Mouse (Mus musculus): ENCODE measurements around the gene Pald1. TPM values are rescaled to one million over a fixed set of nuclear protein-coding genes. Genes with fewer than 3 reads are reported as not detected.

The Pald1 gene
- polyA plus RNA-seq, 1 experiment: 8.8 TPM

DNA sequence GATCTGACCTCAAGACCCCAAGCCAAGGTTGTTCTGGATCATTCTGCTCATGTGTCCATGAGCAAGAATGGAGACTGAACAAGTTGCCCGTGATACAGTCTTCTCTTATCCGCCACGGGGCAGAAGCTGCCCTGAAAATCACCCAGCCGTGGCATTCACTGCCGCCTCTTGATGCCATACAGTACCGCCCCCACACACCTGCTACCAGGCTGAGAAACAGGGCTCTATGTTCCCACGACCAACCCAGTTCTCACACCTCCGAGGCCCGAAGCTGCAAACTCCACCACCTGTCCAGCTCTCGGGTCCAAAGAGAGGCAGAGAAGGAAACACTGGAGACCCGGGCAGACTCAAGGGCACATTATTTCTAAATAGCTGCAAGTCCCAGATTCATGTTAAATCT, 45.7 kb downstream of the Pald1 start:
- Histone ChIP-seq H3K27ac (ENCODE audit: insufficient read depth, low read depth, low read length) (no peak overlapping the region), H3K36me3 (ENCODE audit: control insufficient read depth, insufficient read depth, low read length) (no peaks in the 10 kb centered on the region), H3K4me1 (ENCODE audit: control insufficient read depth, insufficient read depth, low read length) (no peaks in the 10 kb centered on the region), H3K4me3 (ENCODE audit: insufficient read depth, low read depth, low read length) (no peak overlapping the region), H3K27me3 (replicated peaks; ENCODE audit: control insufficient read depth, insufficient read depth, low read length) (no peaks in the 10 kb centered on the region)
- no peak for DNase-seq
- TF ChIP-seq CTCF (conservative IDR thresholded peaks at IDR 0.05; ENCODE audit: insufficient read depth, insufficient read length, low read depth, low read length) (no peak), POLR2A (IDR thresholded peaks at IDR 0.05; ENCODE audit: low read depth, low read length) (no peak)
- WGBS: 52% methylated on average over 11 of the region's 11 CpGs

DNA sequence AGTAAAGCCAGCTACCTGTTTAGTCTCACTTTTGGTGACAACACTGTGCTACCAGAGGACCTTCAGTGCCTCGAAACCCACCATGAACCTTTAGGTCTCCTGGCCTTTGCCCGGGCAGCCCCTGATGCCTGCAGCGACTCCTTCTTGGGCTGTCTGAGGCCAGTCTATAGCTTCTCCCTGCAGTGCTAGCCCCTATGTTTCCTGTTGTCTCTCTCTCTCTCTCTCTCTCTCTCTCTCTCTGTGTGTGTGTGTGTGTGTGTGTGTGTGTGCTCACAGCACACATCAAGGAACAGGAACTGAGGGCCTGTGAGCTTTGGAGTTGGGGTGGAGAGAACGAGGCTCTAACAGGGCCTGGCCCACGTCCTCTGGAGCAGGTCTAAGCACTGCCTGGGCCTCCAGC, 46.7 kb downstream of the Pald1 start:
- 85% methylated on average over 5 of the region's 5 CpGs for WGBS
- TF ChIP-seq POLR2A (IDR thresholded peaks at IDR 0.05; ENCODE audit: low read depth, low read length) (no peak), CTCF (conservative IDR thresholded peaks at IDR 0.05; ENCODE audit: insufficient read depth, insufficient read length, low read depth, low read length) (no peak)

DNA sequence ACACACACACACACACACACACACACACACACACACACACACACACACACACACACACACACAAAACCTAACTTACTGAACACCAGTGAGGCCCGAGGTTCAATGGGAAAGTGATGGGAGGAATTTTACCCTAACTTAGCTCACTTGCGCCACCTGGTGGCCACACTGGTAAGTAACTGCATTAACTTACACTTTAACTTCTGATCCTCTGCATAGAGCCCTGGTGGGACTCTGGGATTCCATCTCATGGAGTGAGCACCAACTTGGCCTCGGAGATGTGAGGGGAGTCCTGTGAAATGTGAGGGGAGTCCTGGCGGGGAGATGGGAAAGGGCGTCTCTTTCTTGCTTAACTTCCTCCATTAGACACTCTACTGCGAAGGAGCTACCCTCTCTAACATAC, 47.2 kb downstream of the Pald1 start:
- no peak overlapping the region for H3K4me3 ChIP-seq (ENCODE audit: insufficient read depth, low read depth, low read length)
- 22% methylated on average over 6 of the region's 6 CpGs for WGBS
- DNase-seq: peak; percentile 77
- H3K27ac ChIP-seq (ENCODE audit: insufficient read depth, low read depth, low read length): no peak overlapping the region
- TF ChIP-seq POLR2A (IDR thresholded peaks at IDR 0.05; ENCODE audit: low read depth, low read length): no peak
- TF ChIP-seq CTCF (conservative IDR thresholded peaks at IDR 0.05; ENCODE audit: insufficient read depth, insufficient read length, low read depth, low read length): peak; percentile 75
- H3K4me1 ChIP-seq (ENCODE audit: control insufficient read depth, insufficient read depth, low read length): no peaks in the 10 kb centered on the region
- no peaks in the 10 kb centered on the region for H3K36me3 ChIP-seq (ENCODE audit: control insufficient read depth, insufficient read depth, low read length)
- no peaks in the 10 kb centered on the region for H3K27me3 ChIP-seq (replicated peaks; ENCODE audit: control insufficient read depth, insufficient read depth, low read length)

More for the DNA sequence above, 46.7 kb downstream of the Pald1 start:
- H3K4me3 ChIP-seq (ENCODE audit: insufficient read depth, low read depth, low read length): no peak overlapping the region
- no peak for DNase-seq
- H3K27me3 ChIP-seq (replicated peaks; ENCODE audit: control insufficient read depth, insufficient read depth, low read length): no peaks in the 10 kb centered on the region
- no peaks in the 10 kb centered on the region for H3K36me3 ChIP-seq (ENCODE audit: control insufficient read depth, insufficient read depth, low read length)
- H3K27ac ChIP-seq (ENCODE audit: insufficient read depth, low read depth, low read length): no peak overlapping the region
- no peaks in the 10 kb centered on the region for H3K4me1 ChIP-seq (ENCODE audit: control insufficient read depth, insufficient read depth, low read length)

DNA sequence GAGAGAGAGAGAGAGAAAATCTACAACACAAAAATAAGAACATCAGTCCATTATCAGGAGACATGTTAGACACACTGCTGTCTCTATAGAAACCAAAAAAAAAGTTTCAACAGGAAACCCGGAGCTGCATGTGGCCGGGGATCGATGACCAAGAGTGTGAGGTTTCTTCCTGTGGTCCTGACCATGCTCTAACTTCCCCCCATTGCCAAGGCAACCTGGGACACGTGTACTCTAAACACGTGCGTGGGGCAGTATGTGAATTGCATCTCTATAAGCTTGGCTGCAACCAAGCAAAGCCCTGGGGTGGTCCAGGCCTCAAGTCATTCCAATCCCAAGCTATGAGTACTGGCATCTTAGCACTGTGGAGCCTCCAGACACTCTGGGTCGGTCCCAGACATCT, 48.8 kb downstream of the Pald1 start:
- no peaks in the 10 kb centered on the region for H3K27me3 ChIP-seq (replicated peaks; ENCODE audit: control insufficient read depth, insufficient read depth, low read length)

DNA sequence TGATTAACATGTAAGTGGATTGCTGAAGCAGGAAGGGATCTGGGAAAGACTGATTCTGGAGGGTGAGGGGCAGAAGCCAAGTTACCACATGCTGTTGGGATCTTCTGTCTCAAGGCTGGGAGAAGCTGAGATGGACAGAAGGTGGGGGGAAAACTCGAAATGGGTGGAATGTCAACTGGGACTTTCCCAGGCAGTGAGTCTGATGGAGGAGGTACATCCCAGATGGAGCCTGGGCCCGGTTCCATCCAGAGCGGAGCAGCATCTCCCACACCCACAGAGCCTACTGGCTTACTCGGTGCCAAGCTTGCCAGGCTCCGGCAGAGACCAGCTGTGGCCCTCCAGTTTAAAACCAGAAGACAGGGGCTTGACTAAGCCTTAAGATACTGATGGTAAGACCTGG, 52.3 kb downstream of the Pald1 start:
- TF ChIP-seq CTCF (conservative IDR thresholded peaks at IDR 0.05; ENCODE audit: insufficient read depth, insufficient read length, low read depth, low read length) (no peak), POLR2A (IDR thresholded peaks at IDR 0.05; ENCODE audit: low read depth, low read length) (no peak)
- Histone ChIP-seq H3K4me1 (ENCODE audit: control insufficient read depth, insufficient read depth, low read length) (no peaks in the 10 kb centered on the region), H3K27me3 (replicated peaks; ENCODE audit: control insufficient read depth, insufficient read depth, low read length) (no peaks in the 10 kb centered on the region), H3K4me3 (ENCODE audit: insufficient read depth, low read depth, low read length) (no peak overlapping the region), H3K36me3 (ENCODE audit: control insufficient read depth, insufficient read depth, low read length) (no peaks in the 10 kb centered on the region), H3K27ac (ENCODE audit: insufficient read depth, low read depth, low read length) (no peak overlapping the region)
- DNase-seq: no peak
- 60% methylated on average over 5 of the region's 5 CpGs for WGBS

More for the DNA sequence above, 48.8 kb downstream of the Pald1 start:
- DNase-seq: no peak
- no peak overlapping the region for H3K4me3 ChIP-seq (ENCODE audit: insufficient read depth, low read depth, low read length)
- H3K27ac ChIP-seq (ENCODE audit: insufficient read depth, low read depth, low read length): no peak overlapping the region
- 69% methylated on average over 7 of the region's 7 CpGs for WGBS
- TF ChIP-seq POLR2A (IDR thresholded peaks at IDR 0.05; ENCODE audit: low read depth, low read length) (no peak), CTCF (conservative IDR thresholded peaks at IDR 0.05; ENCODE audit: insufficient read depth, insufficient read length, low read depth, low read length) (no peak)
- H3K36me3 ChIP-seq (ENCODE audit: control insufficient read depth, insufficient read depth, low read length): no peaks in the 10 kb centered on the region
- H3K4me1 ChIP-seq (ENCODE audit: control insufficient read depth, insufficient read depth, low read length): no peaks in the 10 kb centered on the region

DNA sequence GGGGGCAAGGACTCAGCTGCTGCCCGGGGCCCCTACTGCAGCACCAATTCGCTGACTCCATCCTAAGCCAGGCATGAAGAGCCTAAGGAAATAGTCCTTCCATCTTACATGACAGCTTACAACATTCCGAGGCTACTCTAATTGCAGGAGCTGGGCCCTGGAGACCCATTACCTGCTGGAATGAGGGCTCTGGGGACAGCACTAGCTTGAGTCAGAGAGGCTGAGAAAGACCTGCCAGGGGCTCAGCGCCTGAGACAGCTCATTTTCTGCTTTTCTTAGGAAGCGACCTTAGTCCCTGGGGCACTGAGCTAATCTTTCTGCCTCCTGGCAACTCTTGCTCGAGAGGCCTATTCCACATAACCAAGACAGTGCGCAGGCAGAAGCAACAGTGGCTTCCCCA, 54.4 kb downstream of the Pald1 start:
- whole genome bisulfite sequencing: 71% methylated on average over 7 of the region's 7 CpGs
- no peak for TF ChIP-seq CTCF (conservative IDR thresholded peaks at IDR 0.05; ENCODE audit: insufficient read depth, insufficient read length, low read depth, low read length)
- TF ChIP-seq POLR2A (IDR thresholded peaks at IDR 0.05; ENCODE audit: low read depth, low read length): no peak
- DNase-seq: no peak
- no peak overlapping the region for H3K4me3 ChIP-seq (ENCODE audit: insufficient read depth, low read depth, low read length)
- no peak overlapping the region for H3K27ac ChIP-seq (ENCODE audit: insufficient read depth, low read depth, low read length)
- no peaks in the 10 kb centered on the region for H3K36me3 ChIP-seq (ENCODE audit: control insufficient read depth, insufficient read depth, low read length)
- H3K27me3 ChIP-seq (replicated peaks; ENCODE audit: control insufficient read depth, insufficient read depth, low read length): no peaks in the 10 kb centered on the region
- H3K4me1 ChIP-seq (ENCODE audit: control insufficient read depth, insufficient read depth, low read length): no peaks in the 10 kb centered on the region

DNA sequence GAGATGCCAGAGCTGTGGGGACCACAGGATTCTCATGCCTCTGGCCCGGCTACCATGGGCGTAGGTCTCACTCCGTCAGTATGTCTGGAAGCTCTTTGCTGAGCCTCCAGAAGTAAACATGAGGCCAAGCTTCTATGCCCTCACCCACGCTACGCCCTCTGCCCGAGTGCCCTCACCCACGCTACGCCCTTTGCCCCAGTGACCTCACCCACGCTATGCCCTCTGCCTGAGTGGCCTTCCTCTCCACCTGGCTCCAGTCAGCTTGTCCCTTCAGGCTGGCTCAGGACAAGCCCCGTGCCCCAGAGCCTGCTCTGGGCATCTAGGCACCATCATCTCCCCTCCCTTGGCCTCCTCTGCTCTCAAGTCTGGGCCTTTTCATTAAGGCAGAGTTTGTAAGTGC, 55.8 kb downstream of the Pald1 start:
- 74% methylated on average over 10 of the region's 10 CpGs for WGBS

More for the DNA sequence above, 55.8 kb downstream of the Pald1 start:
- Histone ChIP-seq H3K4me3 (ENCODE audit: insufficient read depth, low read depth, low read length) (no peak overlapping the region), H3K4me1 (ENCODE audit: control insufficient read depth, insufficient read depth, low read length) (no peaks in the 10 kb centered on the region), H3K36me3 (ENCODE audit: control insufficient read depth, insufficient read depth, low read length) (no peaks in the 10 kb centered on the region), H3K27ac (ENCODE audit: insufficient read depth, low read depth, low read length) (no peak overlapping the region), H3K27me3 (replicated peaks; ENCODE audit: control insufficient read depth, insufficient read depth, low read length) (no peaks in the 10 kb centered on the region)
- no peak for DNase-seq
- no peak for TF ChIP-seq POLR2A (IDR thresholded peaks at IDR 0.05; ENCODE audit: low read depth, low read length)
- TF ChIP-seq CTCF (conservative IDR thresholded peaks at IDR 0.05; ENCODE audit: insufficient read depth, insufficient read length, low read depth, low read length): no peak
